Mouse (Mus musculus) stomach, embryonic 15.5 days (tissue): ENCODE results near the gene B3gnt5. TPM values are rescaled to one million over a fixed set of nuclear protein-coding genes. Genes with fewer than 3 reads are reported as not detected.

Source experiments
- polyA plus RNA-seq: library from polyadenylated mRNA; unstranded; fragments of >200 nt; fragmentation: Nextera tagmentation; extraction: Ambion mirVana; gene quantifications from 2 replicates; pipeline ENCODE4 v1.2.1, GENCODE M21; 2015

Gene B3gnt5
- polyA plus RNA-seq, 1 experiment from 2014 or later, result 13.4 TPM

Other genes starting within 250 kb of the B3gnt5 start
- gene Olfr167, start 237.9 kb upstream of the B3gnt5 start, polyA plus RNA-seq, result not detected in 2 replicates
- gene Olfr168, start 224.7 kb upstream of the B3gnt5 start, polyA plus RNA-seq, result not detected in 2 replicates
- not detected in 2 replicates for gene Olfr169, start 188.4 kb upstream of the B3gnt5 start, polyA plus RNA-seq
- not detected in 2 replicates for gene Olfr170, start 148.3 kb upstream of the B3gnt5 start, polyA plus RNA-seq
- not detected in 2 replicates for gene Olfr171, start 130.3 kb upstream of the B3gnt5 start, polyA plus RNA-seq
- gene Lamp3, start 53.8 kb upstream of the B3gnt5 start, polyA plus RNA-seq, result 0.04 and 0.14 TPM in 2 replicates
- gene Klhl6, start 222.8 kb downstream of the B3gnt5 start, polyA plus RNA-seq, result 7.9 and 9.8 TPM in 2 replicates